7 mouse cellular contexts compared by ENCODE assay signal in the genomic region with DNA sequence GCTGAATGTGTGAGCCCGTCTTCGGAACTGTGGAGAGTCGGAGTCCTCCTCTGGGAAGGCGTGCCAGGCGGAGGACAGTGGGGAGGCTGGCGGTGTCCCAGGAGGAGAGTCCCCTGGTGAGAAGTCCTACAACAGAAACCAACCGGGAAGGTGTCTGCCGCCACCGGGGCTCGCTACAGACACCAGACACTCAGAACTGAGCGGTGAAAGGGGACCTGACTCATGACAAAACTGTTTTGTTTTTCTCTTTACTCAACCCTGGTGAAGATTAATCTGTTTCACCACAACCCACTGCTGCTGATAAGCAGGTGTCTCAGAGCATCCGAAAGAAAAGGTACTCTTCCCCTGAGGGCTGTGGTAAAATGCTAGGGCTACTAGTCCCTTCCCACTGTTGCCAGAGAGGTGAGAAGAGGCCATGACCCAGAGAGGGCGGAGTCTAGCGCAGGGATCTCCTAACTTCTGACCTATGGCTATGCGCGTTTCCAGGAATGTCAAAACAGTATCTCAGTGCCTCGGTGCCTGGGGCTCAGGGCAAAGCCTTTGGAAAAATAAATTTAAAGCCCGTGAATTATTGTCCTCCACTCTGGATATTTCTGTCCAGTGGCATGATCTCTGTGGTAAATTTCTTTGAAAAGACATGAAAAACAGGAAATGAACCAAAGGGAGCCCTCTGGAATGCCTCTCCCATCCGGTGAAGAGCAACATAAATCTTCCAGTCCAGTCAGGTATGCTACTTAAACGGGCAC.
DNase-seq lines count a peak whose midpoint lies in the region; ATAC-seq and TF ChIP-seq lines count a peak whose summit lies in the region.

No protein-coding gene starts in this region.

- 86% methylated on average over 20 of the region's 20 CpGs for WGBS in forebrain, embryonic 15.5 days

- TF ChIP-seq RAD21 in CH12.LX (IDR thresholded peaks at IDR 0.05; ENCODE audit: low read depth, low read length) = no peak

- in situ Hi-C loops in CH12.LX (cut with MboI; ENCODE audit: low pct_ligation_motif_present, low pct_unique_long_range_greater_than_20kb, low sequenced_read_pairs) = no loop called here

- no peak overlapping the region for H3K9ac ChIP-seq in CH12.LX (ENCODE audit: insufficient read depth, low read depth)
- H3K9ac ChIP-seq in forebrain, embryonic 15.5 days (replicated peaks) = no peak overlapping the region

- peak overlapping the region; percentile 30 to 45 (median 42) for H3K4me3 ChIP-seq in CH12.LX (replicated peaks in 1 of 3; ENCODE audit: low read depth in 2 of 3, low read length in 2 of 3, poor library complexity in 1 of 3)
- H3K4me3 ChIP-seq in forebrain, embryonic 15.5 days = no peak overlapping the region

- no peak for ATAC-seq in forebrain, embryonic 15.5 days (replicated peaks)

- peak; percentile 54; the same call in 1 of the 2 replicates for TF ChIP-seq EP300 in CH12.LX (IDR thresholded peaks at IDR 0.05; ENCODE audit: low read length)

- dilution Hi-C loops in CH12.LX (cut with MboI; ENCODE audit: extremely low pct_ligation_motif_present, extremely low pct_unique_long_range_greater_than_20kb, low sequenced_read_pairs) = no loop called here

- no peak for TF ChIP-seq POLR2A in CH12.LX (IDR thresholded peaks at IDR 0.05; ENCODE audit: low read depth, low read length)

- DNase-seq in CH12.LX (ENCODE audit: extremely low read depth) = peak; percentile 80
- peak; percentile 59 for DNase-seq in adrenal gland, postnatal 14 days
- DNase-seq in kidney, adult 8-10 months = peak; percentile 25 to 56
- DNase-seq in naive thymus-derived CD4-positive, alpha-beta T cell, adult 2 months (ENCODE audit: low read depth) = peak; percentile 67
- no peak for DNase-seq in left cerebral cortex, adult 8-10 months (ENCODE audit: low spot score in 2 of 2)
- DNase-seq in cerebellum, postnatal 14 days = no peak

- H3K36me3 ChIP-seq in CH12.LX (replicated peaks in 1 of 2; ENCODE audit: control insufficient read depth in 1 of 2, insufficient read depth in 1 of 2, low read length in 1 of 2) = peaks cover 3 to 68% of the 10 kb centered on the region in 2 experiments
- no peaks in the 10 kb centered on the region for H3K36me3 ChIP-seq in forebrain, embryonic 15.5 days

- peaks cover 22 to 58% of the 10 kb centered on the region in 2 experiments for H3K4me1 ChIP-seq in CH12.LX (ENCODE audit: control insufficient read depth in 1 of 2, insufficient read depth in 2 of 2)
- no peaks in the 10 kb centered on the region for H3K4me1 ChIP-seq in forebrain, embryonic 15.5 days

- H3K9me3 ChIP-seq in CH12.LX (replicated peaks; ENCODE audit: low read length) = peaks cover 2% of the 10 kb centered on the region
- H3K9me3 ChIP-seq in forebrain, embryonic 15.5 days = no peaks in the 10 kb centered on the region

- H3K4me2 ChIP-seq in CH12.LX (ENCODE audit: insufficient read depth, low read depth, poor library complexity, severe bottlenecking) = peak overlapping the region; percentile 60
- no peak overlapping the region for H3K4me2 ChIP-seq in forebrain, embryonic 15.5 days (replicated peaks)

- no peaks in the 10 kb centered on the region for H3K79me2 ChIP-seq in CH12.LX (replicated peaks; ENCODE audit: control insufficient read depth, extremely low read depth, insufficient read depth, poor library complexity, severe bottlenecking)

- no peaks in the 10 kb centered on the region for H3K27me3 ChIP-seq in CH12.LX (replicated peaks)
- H3K27me3 ChIP-seq in forebrain, embryonic 15.5 days = no peaks in the 10 kb centered on the region

- peak overlapping the region; percentile 47; the same call in 1 of the 2 replicates for H3K27ac ChIP-seq in CH12.LX (ENCODE audit: insufficient read depth, low read depth)
- H3K27ac ChIP-seq in forebrain, embryonic 15.5 days (replicated peaks) = no peak overlapping the region

- no peak for TF ChIP-seq CTCF in CH12.LX (conservative IDR thresholded peaks at IDR 0.05 in 1 of 2, IDR thresholded peaks at IDR 0.05 in 1 of 2; ENCODE audit: low read depth in 2 of 2, low read length in 2 of 2)

TF ChIP-seq in CH12.LX, 34 proteins besides CTCF, POLR2A, EP300 and RAD21:
- TF ChIP-seq CHD1 (IDR thresholded peaks at IDR 0.05; ENCODE audit: low read depth, low read length) (no peak), TCF12 (IDR thresholded peaks at IDR 0.05; ENCODE audit: low read depth, low read length) (0 out of 2 replicates have a peak, but pooled peaks have one; percentile 31), JUND (conservative IDR thresholded peaks at IDR 0.05; ENCODE audit: low read depth, low read length) (0 out of 2 replicates have a peak, but pooled peaks have one; percentile 7), ETS1 (conservative IDR thresholded peaks at IDR 0.05; ENCODE audit: low read depth, low read length) (peak; percentile 64), POLR2AphosphoS2 (IDR thresholded peaks at IDR 0.05; ENCODE audit: low read depth, low read length) (no peak), IRF4 (IDR thresholded peaks at IDR 0.05; ENCODE audit: low read depth, low read length) (peak; percentile 64; the same call in 1 of the 2 replicates), BHLHE40 (IDR thresholded peaks at IDR 0.05; ENCODE audit: low read depth, low read length) (peak; percentile 64; the same call in 1 of the 2 replicates), TBP (conservative IDR thresholded peaks at IDR 0.05; ENCODE audit: low read depth, low read length) (0 out of 2 replicates have a peak, but pooled peaks have one; percentile 44), CHD2 (IDR thresholded peaks at IDR 0.05; ENCODE audit: low read length) (no peak), SMC3 (IDR thresholded peaks at IDR 0.05; ENCODE audit: low read depth, low read length) (no peak), JUN (IDR thresholded peaks at IDR 0.05; ENCODE audit: insufficient read depth, low read depth, low read length) (peak; percentile 3; the same call in 1 of the 2 replicates)

Comparison
In these comparisons a context has a peak if more than half of its experiments do, and no peak if none do; other contexts are left out.
1. DNase-seq: peak in CH12.LX (single experiment), adrenal gland, postnatal 14 days (single experiment), kidney, adult 8-10 months (2 of 2) and naive thymus-derived CD4-positive, alpha-beta T cell, adult 2 months (single experiment); none in left cerebral cortex, adult 8-10 months (0 of 2) and cerebellum, postnatal 14 days (0 of 2).